Mouse (Mus musculus) forebrain, embryonic 16.5 days (tissue): Measurements from ENCODE around the gene Endod1. TPM values are rescaled to one million over a fixed set of nuclear protein-coding genes. Genes with fewer than 3 reads are reported as not detected.

Experiments used
- ATAC-seq: fragments of 200-750 bp; cut with Nextera tagmentation; 2 replicates; pipeline ENCODE4 v1.8.0; 2017; ENCODE audit warnings: mild to moderate bottlenecking, moderate library complexity
- H3K27ac ChIP-seq: fragments of 300-500 bp; sonication (generic); 2 replicates; pipeline ENCODE4 v1.5.1; 2014; ENCODE audit warnings: low read length, control low read depth
- H3K27me3 ChIP-seq: fragments of 300-500 bp; sonication (generic); replicated peaks from 2 replicates; pipeline ENCODE4 v1.6.1; 2014; ENCODE audit warnings: low read length; ENCODE audit not compliant: control insufficient read depth, insufficient read depth
- H3K36me3 ChIP-seq: fragments of 300-500 bp; sonication (generic); 2 replicates; pipeline ENCODE4 v1.6.1; 2014; ENCODE audit not compliant: control insufficient read depth, insufficient read depth
- H3K4me1 ChIP-seq: fragments of 300-500 bp; sonication (generic); replicated peaks from 2 replicates; pipeline ENCODE4 v1.6.1; 2014; ENCODE audit warnings: low read length; ENCODE audit not compliant: control insufficient read depth, insufficient read depth
- H3K4me2 ChIP-seq: fragments of 300-500 bp; sonication (generic); 2 replicates; pipeline ENCODE4 v1.6.1; 2014; ENCODE audit warnings: mild to moderate bottlenecking, low read length, control low read depth
- H3K4me3 ChIP-seq: fragments of 300-500 bp; sonication (generic); replicated peaks from 2 replicates; pipeline ENCODE4 v1.5.1; 2014; ENCODE audit warnings: mild to moderate bottlenecking, low read length, control low read depth
- H3K9ac ChIP-seq: fragments of 300-500 bp; sonication (generic); replicated peaks from 2 replicates; pipeline ENCODE4 v1.6.1; 2014; ENCODE audit warnings: low read depth, low read length, control low read depth
- H3K9me3 ChIP-seq: fragments of 300-500 bp; sonication (generic); 2 replicates; pipeline ENCODE4 v1.6.1; 2016; ENCODE audit warnings: low read length; ENCODE audit not compliant: control insufficient read depth
- WGBS: fragments of 180-500 bp; shearing (Covaris S2); extraction: QIAGEN DNeasy Blood & Tissue Kit; methylation state at CpG from one replicate; pipeline ENCODE4 v1.1.7; 2014; 5-methylcytosine and 5-hydroxymethylcytosine counted together
- polyA plus RNA-seq: library from polyadenylated mRNA; unstranded; fragments of >200 nt; fragmentation: Nextera tagmentation; extraction: Ambion mirVana; gene quantifications from 2 replicates; pipeline ENCODE4 v1.2.1, GENCODE M21; 2015

Gene Endod1
- polyA plus RNA-seq, 1 experiment from 2014 or later: 12.6 TPM

- Histone ChIP-seq H3K4me3 (no peak overlapping the region), H3K9ac (no peak overlapping the region), H3K4me2 (no peak overlapping the region), H3K9me3 (no peaks in the 10 kb centered on the region), H3K27me3 (no peaks in the 10 kb centered on the region), H3K27ac (no peak overlapping the region), H3K4me1 (no peaks in the 10 kb centered on the region), H3K36me3 (no peaks in the 10 kb centered on the region)
- WGBS: 88% methylated on average over 4 of the region's 4 CpGs
- no peak for ATAC-seq
These were observed 13.5 kb downstream of the Endod1 start for GRCm38 (mm10) chr9:14367850-14368249.

GRCm38 (mm10) chr9:14365481-14366125 is 15.7 kb downstream of the Endod1 start:
- no peak overlapping the region for H3K27ac ChIP-seq
- 62% methylated on average over 4 of the region's 4 CpGs for WGBS

GRCm38 (mm10) chr9:14364719-14365118 is 16.6 kb downstream of the Endod1 start:
- Histone ChIP-seq H3K27ac (no peak overlapping the region), H3K9me3 (no peaks in the 10 kb centered on the region), H3K36me3 (no peaks in the 10 kb centered on the region), H3K9ac (no peak overlapping the region), H3K27me3 (no peaks in the 10 kb centered on the region), H3K4me2 (no peak overlapping the region), H3K4me3 (no peak overlapping the region), H3K4me1 (no peaks in the 10 kb centered on the region)
- no peak for ATAC-seq
- 95% methylated on average over 9 of the region's 9 CpGs for WGBS

More at GRCm38 (mm10) chr9:14365481-14366125, 15.7 kb downstream of the Endod1 start:
- no peak overlapping the region for H3K4me3 ChIP-seq
- no peaks in the 10 kb centered on the region for H3K36me3 ChIP-seq
- ATAC-seq: no peak
- no peaks in the 10 kb centered on the region for H3K4me1 ChIP-seq
- H3K9me3 ChIP-seq: no peaks in the 10 kb centered on the region
- H3K27me3 ChIP-seq: no peaks in the 10 kb centered on the region
- no peak overlapping the region for H3K4me2 ChIP-seq
- H3K9ac ChIP-seq: no peak overlapping the region

GRCm38 (mm10) chr9:14363540-14363939 is 17.8 kb downstream of the Endod1 start:
- no peaks in the 10 kb centered on the region for H3K27me3 ChIP-seq
- no peak overlapping the region for H3K9ac ChIP-seq
- H3K27ac ChIP-seq: no peak overlapping the region
- no peaks in the 10 kb centered on the region for H3K4me1 ChIP-seq
- no peak overlapping the region for H3K4me2 ChIP-seq
- 83% methylated on average over 6 of the region's 6 CpGs for WGBS
- H3K9me3 ChIP-seq: no peaks in the 10 kb centered on the region
- no peak overlapping the region for H3K4me3 ChIP-seq
- H3K36me3 ChIP-seq: no peaks in the 10 kb centered on the region
- ATAC-seq: no peak

GRCm38 (mm10) chr9:14362068-14362768 is 19.1 kb downstream of the Endod1 start:
- Histone ChIP-seq H3K4me2 (no peak overlapping the region), H3K36me3 (no peaks in the 10 kb centered on the region), H3K27ac (no peak overlapping the region), H3K9ac (no peak overlapping the region), H3K9me3 (no peaks in the 10 kb centered on the region), H3K4me1 (no peaks in the 10 kb centered on the region), H3K27me3 (no peaks in the 10 kb centered on the region), H3K4me3 (no peak overlapping the region)
- no peak for ATAC-seq
- 92% methylated on average over 8 of the region's 8 CpGs for WGBS

GRCm38 (mm10) chr9:14357033-14357432 is 24.3 kb downstream of the Endod1 start:
- H3K4me2 ChIP-seq: no peak overlapping the region
- 73% methylated on average over 4 of the region's 4 CpGs for WGBS

GRCm38 (mm10) chr9:14354852-14355251 is 26.5 kb downstream of the Endod1 start:
- 53% methylated on average over 6 of the region's 6 CpGs for WGBS
- Histone ChIP-seq H3K36me3 (no peaks in the 10 kb centered on the region), H3K4me3 (no peak overlapping the region), H3K4me1 (no peaks in the 10 kb centered on the region), H3K4me2 (no peak overlapping the region), H3K9ac (no peak overlapping the region), H3K27me3 (no peaks in the 10 kb centered on the region), H3K9me3 (no peaks in the 10 kb centered on the region), H3K27ac (no peak overlapping the region)
- no peak for ATAC-seq

More at GRCm38 (mm10) chr9:14357033-14357432, 24.3 kb downstream of the Endod1 start:
- ATAC-seq: no peak
- Histone ChIP-seq H3K4me1 (no peaks in the 10 kb centered on the region), H3K27ac (no peak overlapping the region), H3K27me3 (no peaks in the 10 kb centered on the region), H3K4me3 (no peak overlapping the region), H3K9ac (no peak overlapping the region), H3K9me3 (no peaks in the 10 kb centered on the region), H3K36me3 (no peaks in the 10 kb centered on the region)

- no peak overlapping the region for H3K4me2 ChIP-seq
- H3K9me3 ChIP-seq: no peaks in the 10 kb centered on the region
- no peak overlapping the region for H3K9ac ChIP-seq
- H3K4me3 ChIP-seq: no peak overlapping the region
- ATAC-seq: no peak
- H3K27ac ChIP-seq: no peak overlapping the region
- no peaks in the 10 kb centered on the region for H3K27me3 ChIP-seq
- whole genome bisulfite sequencing: 79% methylated on average over 1 of the region's 1 CpGs
- H3K4me1 ChIP-seq: no peaks in the 10 kb centered on the region
- H3K36me3 ChIP-seq: no peaks in the 10 kb centered on the region
These were observed 29.0 kb downstream of the Endod1 start for GRCm38 (mm10) chr9:14352337-14352736.

GRCm38 (mm10) chr9:14350787-14351186 is 30.5 kb downstream of the Endod1 start:
- no peaks in the 10 kb centered on the region for H3K36me3 ChIP-seq
- no peak overlapping the region for H3K4me2 ChIP-seq
- no peaks in the 10 kb centered on the region for H3K9me3 ChIP-seq
- H3K27me3 ChIP-seq: no peaks in the 10 kb centered on the region
- no peak overlapping the region for H3K4me3 ChIP-seq
- no peaks in the 10 kb centered on the region for H3K4me1 ChIP-seq
- 62% methylated on average over 2 of the region's 2 CpGs for WGBS
- H3K9ac ChIP-seq: no peak overlapping the region
- ATAC-seq: no peak
- H3K27ac ChIP-seq: no peak overlapping the region
